Mouse (Mus musculus) kidney, postnatal 36 days (tissue): ENCODE results near the gene Sox12.

Source experiments
- DNase-seq, 2 experiments: peaks; one replicate each; pipeline ENCODE4 v3.0.0; 2021 to 2022; ENCODE audit warnings: mixed read lengths in 2 of 2

Gene Sox12

GRCm38 (mm10) chr2:152357254-152357653 is 40.6 kb downstream of the Sox12 start:
- no peak for DNase-seq

GRCm38 (mm10) chr2:152349842-152350540 is 47.9 kb downstream of the Sox12 start:
- DNase-seq, result peak; percentile 79 to 84

GRCm38 (mm10) chr2:152349205-152349604 is 48.7 kb downstream of the Sox12 start:
- no peak for DNase-seq

- no peak for DNase-seq
These were observed 50.1 kb downstream of the Sox12 start for GRCm38 (mm10) chr2:152347722-152348121.

- no peak for DNase-seq
These were observed 50.9 kb downstream of the Sox12 start for GRCm38 (mm10) chr2:152346776-152347465.

- DNase-seq, result no peak
These were observed 52.5 kb downstream of the Sox12 start for GRCm38 (mm10) chr2:152345393-152345792.

GRCm38 (mm10) chr2:152344909-152345308 is 53.0 kb downstream of the Sox12 start:
- DNase-seq, result no peak

GRCm38 (mm10) chr2:152344361-152344760 is 53.5 kb downstream of the Sox12 start:
- DNase-seq, result peak in 1 of 2 experiments; percentile 47
